Mouse (Mus musculus): ENCODE data around the gene Cdc42ep4. TPM values are rescaled to one million over a fixed set of nuclear protein-coding genes. Genes with fewer than 3 reads are reported as not detected.

Gene Cdc42ep4
- total RNA-seq (2014; rRNA removed; ENCODE audit: low replicate concordance), result 33.5 and 39.8 TPM in 2 replicates
- 11.8 and 12.0 TPM in 2 replicates for polyA plus RNA-seq (2015; fragmentation: Nextera tagmentation; extraction: Ambion mirVana)

DNA sequence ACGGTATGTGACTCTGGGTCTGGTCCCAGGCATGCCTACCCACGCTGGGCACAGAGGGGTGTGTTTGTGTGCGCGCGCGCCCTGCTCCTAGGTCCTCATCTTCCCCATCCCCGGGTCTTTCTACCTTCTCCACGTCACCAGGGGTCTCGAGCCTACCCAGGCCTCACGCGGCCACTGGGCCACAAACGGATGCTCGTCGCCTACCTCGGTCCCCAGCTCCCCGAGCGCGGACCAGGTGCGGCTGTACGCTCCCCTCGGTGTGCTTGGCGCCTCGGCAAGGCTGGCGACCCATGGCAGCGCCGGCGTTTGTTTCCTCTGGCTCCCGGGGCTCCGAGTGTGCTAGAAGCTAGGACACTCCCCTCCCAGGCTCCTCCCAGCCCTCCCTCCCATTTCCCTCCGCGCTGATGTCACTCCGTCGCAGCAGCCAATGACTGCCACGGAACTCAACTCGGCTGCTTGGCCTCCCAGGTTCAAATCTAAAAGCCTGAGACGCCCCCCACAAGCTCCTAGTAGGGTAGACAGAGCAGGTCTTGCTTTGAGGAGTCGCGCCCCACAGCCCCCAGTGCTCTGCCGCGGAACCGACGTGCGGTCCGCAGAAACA lies at the start of gene Cdc42ep4:
TSS of gene Cdc42ep4 (minus strand) at position 398 of the 601 bp plus-strand sequence.
- Histone ChIP-seq H3K27me3 (ENCODE audit: control insufficient read depth, insufficient read depth, low read length) (no peaks in the 10 kb centered on the region), H3K9me3 (replicated peaks; ENCODE audit: control insufficient read depth, low read length) (no peaks in the 10 kb centered on the region), H3K36me3 (replicated peaks; ENCODE audit: control insufficient read depth, insufficient read depth, low read length) (no peaks in the 10 kb centered on the region), H3K4me2 (ENCODE audit: low read depth, low read length) (peak within 1 kb of the TSS; percentile 92), H3K9ac (replicated peaks; ENCODE audit: low read depth, low read length) (peak within 1 kb of the TSS; percentile 79), H3K27ac (ENCODE audit: low read depth) (peak within 1 kb of the TSS; percentile 92), H3K4me3 (ENCODE audit: low read depth, low read length) (peak within 1 kb of the TSS; percentile 80), H3K4me1 (ENCODE audit: control insufficient read depth, insufficient read depth) (peaks cover 33% of the 10 kb centered on the region)
- ATAC-seq (ENCODE audit: insufficient read depth, low read depth) (peak; percentile 88), DNase-seq (ENCODE audit: low spot score) (peak; percentile 94)
- under 1% methylated on average over 44 of the region's 44 CpGs for WGBS
- no peak for TF ChIP-seq CTCF (IDR thresholded peaks at IDR 0.05; ENCODE audit: low read depth)
- no peak for TF ChIP-seq EP300 (IDR thresholded peaks at IDR 0.05; ENCODE audit: low read depth)

DNA sequence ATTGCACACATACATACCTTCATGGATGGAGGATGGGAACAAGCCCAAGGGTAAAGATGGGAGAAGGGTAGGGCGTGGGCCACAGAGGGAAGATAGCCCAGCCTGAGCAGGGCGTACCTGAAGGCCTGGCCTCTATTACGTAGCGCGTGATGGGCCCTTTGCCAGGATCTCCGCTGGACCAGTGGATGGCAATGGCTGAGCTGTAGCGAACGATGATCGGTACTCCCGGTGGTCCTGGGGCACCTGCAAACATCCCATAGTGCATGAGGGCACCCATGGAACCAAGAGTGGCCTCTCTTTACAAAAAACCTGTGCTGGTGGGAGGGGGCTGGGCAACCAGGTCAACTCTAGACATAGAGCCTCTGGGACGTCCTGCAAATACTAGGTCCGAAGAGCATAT lies 48.3 kb upstream of the Cdc42ep4 start:
- Histone ChIP-seq H3K4me1 (ENCODE audit: control insufficient read depth, insufficient read depth) (0 out of 2 replicates have a peak, but pooled peaks cover 9% of the 10 kb centered on the region), H3K36me3 (replicated peaks; ENCODE audit: control insufficient read depth, insufficient read depth, low read length) (no peaks in the 10 kb centered on the region), H3K27me3 (ENCODE audit: control insufficient read depth, insufficient read depth, low read length) (no peaks in the 10 kb centered on the region), H3K9ac (replicated peaks; ENCODE audit: low read depth, low read length) (no peak overlapping the region), H3K4me2 (ENCODE audit: low read depth, low read length) (no peak overlapping the region), H3K27ac (ENCODE audit: low read depth) (no peak overlapping the region), H3K9me3 (replicated peaks; ENCODE audit: control insufficient read depth, low read length) (no peaks in the 10 kb centered on the region), H3K4me3 (ENCODE audit: low read depth, low read length) (no peak overlapping the region)
- TF ChIP-seq CTCF (IDR thresholded peaks at IDR 0.05; ENCODE audit: low read depth), result no peak
- no peak for TF ChIP-seq EP300 (IDR thresholded peaks at IDR 0.05; ENCODE audit: low read depth)
- ATAC-seq (ENCODE audit: insufficient read depth, low read depth) (no peak), DNase-seq (ENCODE audit: low spot score) (no peak)
- 94% methylated on average over 12 of the region's 12 CpGs for WGBS

DNA sequence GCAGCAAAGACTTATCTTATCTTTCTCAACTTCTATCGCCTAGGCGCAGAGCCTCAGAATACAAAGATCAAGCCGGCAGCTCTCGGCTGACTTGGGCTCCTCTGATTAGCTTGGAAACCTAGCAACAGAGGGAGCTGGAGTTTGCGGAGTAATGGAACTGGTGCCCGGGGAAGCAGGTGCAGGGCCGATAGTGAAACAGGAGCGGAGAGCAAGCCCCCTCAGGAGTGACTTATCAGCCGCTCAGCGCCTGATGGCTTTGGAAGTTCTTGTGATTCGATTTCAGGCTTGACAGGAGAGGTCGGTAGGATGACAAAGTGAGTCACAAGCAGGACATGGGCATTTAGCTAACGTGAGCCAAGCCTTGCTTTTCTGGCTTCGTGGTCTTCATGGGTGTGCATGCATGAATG lies 47.4 kb upstream of the Cdc42ep4 start:
- TF ChIP-seq CTCF (IDR thresholded peaks at IDR 0.05; ENCODE audit: low read depth) (no peak), EP300 (IDR thresholded peaks at IDR 0.05; ENCODE audit: low read depth) (no peak)
- Histone ChIP-seq H3K36me3 (replicated peaks; ENCODE audit: control insufficient read depth, insufficient read depth, low read length) (no peaks in the 10 kb centered on the region), H3K4me3 (ENCODE audit: low read depth, low read length) (no peak overlapping the region), H3K4me1 (ENCODE audit: control insufficient read depth, insufficient read depth) (0 out of 2 replicates have a peak, but pooled peaks cover 7% of the 10 kb centered on the region), H3K4me2 (ENCODE audit: low read depth, low read length) (no peak overlapping the region), H3K9ac (replicated peaks; ENCODE audit: low read depth, low read length) (no peak overlapping the region), H3K9me3 (replicated peaks; ENCODE audit: control insufficient read depth, low read length) (no peaks in the 10 kb centered on the region), H3K27me3 (ENCODE audit: control insufficient read depth, insufficient read depth, low read length) (no peaks in the 10 kb centered on the region), H3K27ac (ENCODE audit: low read depth) (no peak overlapping the region)
- 27% methylated on average over 14 of the region's 14 CpGs for whole genome bisulfite sequencing
- ATAC-seq (ENCODE audit: insufficient read depth, low read depth), result no peak
- DNase-seq (ENCODE audit: low spot score), result no peak

GRCm38 (mm10) chr11:113798011-113798410 lies 46.3 kb upstream of the Cdc42ep4 start:
- 0 out of 2 replicates have a peak, but pooled peaks cover 7% of the 10 kb centered on the region for H3K4me1 ChIP-seq (ENCODE audit: control insufficient read depth, insufficient read depth)
- no peak for ATAC-seq (ENCODE audit: insufficient read depth, low read depth)
- H3K9ac ChIP-seq (replicated peaks; ENCODE audit: low read depth, low read length), result no peak overlapping the region
- no peak overlapping the region for H3K4me2 ChIP-seq (ENCODE audit: low read depth, low read length)
- no peaks in the 10 kb centered on the region for H3K9me3 ChIP-seq (replicated peaks; ENCODE audit: control insufficient read depth, low read length)
- no peak for DNase-seq (ENCODE audit: low spot score)
- no peak for TF ChIP-seq EP300 (IDR thresholded peaks at IDR 0.05; ENCODE audit: low read depth)
- TF ChIP-seq CTCF (IDR thresholded peaks at IDR 0.05; ENCODE audit: low read depth), result no peak
- H3K36me3 ChIP-seq (replicated peaks; ENCODE audit: control insufficient read depth, insufficient read depth, low read length), result no peaks in the 10 kb centered on the region
- H3K27ac ChIP-seq (ENCODE audit: low read depth), result no peak overlapping the region
- H3K27me3 ChIP-seq (ENCODE audit: control insufficient read depth, insufficient read depth, low read length), result no peaks in the 10 kb centered on the region
- WGBS, result 63% methylated on average over 6 of the region's 6 CpGs
- no peak overlapping the region for H3K4me3 ChIP-seq (ENCODE audit: low read depth, low read length)

- Histone ChIP-seq H3K4me2 (ENCODE audit: low read depth, low read length) (no peak overlapping the region), H3K27me3 (ENCODE audit: control insufficient read depth, insufficient read depth, low read length) (no peaks in the 10 kb centered on the region), H3K4me3 (ENCODE audit: low read depth, low read length) (no peak overlapping the region), H3K9me3 (replicated peaks; ENCODE audit: control insufficient read depth, low read length) (no peaks in the 10 kb centered on the region), H3K4me1 (ENCODE audit: control insufficient read depth, insufficient read depth) (0 out of 2 replicates have a peak, but pooled peaks cover 4% of the 10 kb centered on the region), H3K36me3 (replicated peaks; ENCODE audit: control insufficient read depth, insufficient read depth, low read length) (no peaks in the 10 kb centered on the region), H3K27ac (ENCODE audit: low read depth) (no peak overlapping the region), H3K9ac (replicated peaks; ENCODE audit: low read depth, low read length) (no peak overlapping the region)
- WGBS, result 55% methylated on average over 19 of the region's 19 CpGs
- TF ChIP-seq CTCF (IDR thresholded peaks at IDR 0.05; ENCODE audit: low read depth), result no peak
- TF ChIP-seq EP300 (IDR thresholded peaks at IDR 0.05; ENCODE audit: low read depth), result no peak
- DNase-seq (ENCODE audit: low spot score) (no peak), ATAC-seq (ENCODE audit: insufficient read depth, low read depth) (no peak)
Measured at GRCm38 (mm10) chr11:113797014-113797983, 45.6 kb upstream of the Cdc42ep4 start.

Data from heart, postnatal 0 days (tissue).